Mouse (Mus musculus): ENCODE data around the gene Dnmbp.

The Dnmbp gene

DNA sequence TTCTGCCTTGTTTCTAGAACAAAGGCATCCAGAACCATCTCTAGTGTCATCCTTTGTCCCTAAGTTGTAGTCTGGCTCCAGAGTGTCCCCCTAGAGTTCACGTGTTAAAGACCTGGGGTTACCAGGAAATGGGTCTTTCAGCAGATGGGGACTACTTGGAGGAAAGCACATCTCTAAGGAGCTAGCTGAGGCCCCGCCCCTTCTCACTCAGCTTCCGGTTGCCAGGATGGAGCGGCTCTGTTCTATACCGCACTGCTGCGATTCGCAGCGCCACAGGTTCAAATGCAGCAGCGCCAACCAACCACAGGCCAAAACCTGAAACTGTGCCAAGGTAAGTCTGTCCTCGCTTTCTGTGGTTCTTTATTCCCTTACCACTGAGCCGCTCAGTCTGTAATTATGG, 65.6 kb downstream of the Dnmbp start:
- DNase-seq, result no peak

GRCm38 (mm10) chr19:43870418-43870817, 69.6 kb downstream of the Dnmbp start:
- DNase-seq, result no peak

DNA sequence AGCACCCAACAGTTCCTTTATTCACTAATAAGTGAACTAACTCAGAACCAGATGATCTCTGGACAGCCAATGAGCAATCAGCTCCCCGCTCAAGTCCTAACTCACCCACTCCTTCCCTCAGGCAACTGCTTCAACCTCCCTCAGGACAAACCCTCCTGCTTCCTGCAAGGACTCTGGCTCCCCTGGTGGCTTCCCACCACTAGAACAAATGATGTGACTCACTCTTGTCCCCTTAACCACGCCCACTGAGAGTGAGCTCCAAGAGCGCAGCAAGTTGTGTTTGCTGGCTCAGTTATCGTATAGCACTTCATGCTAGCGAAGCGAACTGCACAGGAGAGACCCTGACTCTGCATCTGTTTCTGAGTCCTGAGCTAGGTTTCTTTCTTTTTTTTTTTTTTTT, 82.6 kb downstream of the Dnmbp start:
- no peak for DNase-seq

- no peak for DNase-seq
Measured at GRCm38 (mm10) chr19:43852837-43853545, 87.0 kb downstream of the Dnmbp start.

DNA sequence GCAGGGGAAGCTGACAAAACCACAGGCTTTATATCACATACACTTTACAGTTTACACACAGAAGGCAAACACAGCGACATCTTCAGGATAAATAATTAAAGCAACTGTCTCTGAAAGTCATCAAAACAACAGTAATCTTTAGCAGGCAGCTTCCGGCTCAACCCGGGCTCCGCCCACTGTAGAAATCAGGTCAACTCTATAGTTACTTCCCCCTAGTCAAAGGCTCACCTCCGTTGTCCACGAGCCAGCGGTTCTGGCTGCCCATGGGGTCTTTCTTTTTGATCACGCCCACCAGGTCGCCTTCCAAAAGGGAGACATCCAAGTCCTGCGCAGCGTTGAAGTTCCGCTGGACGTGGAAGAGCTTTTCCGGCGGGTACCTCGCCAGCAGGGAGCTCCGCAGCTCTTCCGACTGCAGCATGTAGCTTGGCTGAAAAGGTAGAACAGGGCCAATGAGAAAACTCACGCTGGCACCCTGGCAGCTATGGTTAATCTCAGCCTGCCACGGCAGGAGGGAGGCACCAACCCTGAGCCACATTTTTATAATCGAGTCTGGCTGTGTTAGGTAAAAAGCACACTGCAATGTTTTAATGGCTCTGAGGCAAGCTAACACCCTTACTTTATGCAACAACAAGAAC, 87.9 kb downstream of the Dnmbp start:
- DNase-seq, result peak; percentile 9 to 19

GRCm38 (mm10) chr19:43850026-43850425, 90.0 kb downstream of the Dnmbp start:
- no peak for DNase-seq

DNA sequence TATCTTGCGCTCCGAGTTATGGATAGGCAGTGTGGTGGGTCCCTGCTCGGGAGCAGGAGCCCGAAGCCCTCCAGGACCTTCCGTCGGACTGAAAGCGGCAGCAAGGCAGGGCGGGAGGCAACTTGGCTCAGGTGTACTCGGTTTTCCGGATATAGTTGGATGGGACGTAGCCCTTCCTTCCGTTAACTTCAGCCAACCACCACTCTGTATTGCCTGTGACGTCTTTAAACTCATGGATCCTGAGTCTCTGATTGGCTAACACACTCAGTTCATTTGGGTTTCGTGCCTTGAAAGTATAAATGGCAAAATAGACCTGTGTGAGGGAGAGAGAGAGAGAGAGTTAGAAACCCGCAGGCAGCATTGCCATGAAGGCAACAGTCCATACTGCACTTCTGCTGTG, 92.0 kb downstream of the Dnmbp start:
- no peak for DNase-seq

GRCm38 (mm10) chr19:43847056-43847455, 92.9 kb downstream of the Dnmbp start:
- no peak for DNase-seq

DNA sequence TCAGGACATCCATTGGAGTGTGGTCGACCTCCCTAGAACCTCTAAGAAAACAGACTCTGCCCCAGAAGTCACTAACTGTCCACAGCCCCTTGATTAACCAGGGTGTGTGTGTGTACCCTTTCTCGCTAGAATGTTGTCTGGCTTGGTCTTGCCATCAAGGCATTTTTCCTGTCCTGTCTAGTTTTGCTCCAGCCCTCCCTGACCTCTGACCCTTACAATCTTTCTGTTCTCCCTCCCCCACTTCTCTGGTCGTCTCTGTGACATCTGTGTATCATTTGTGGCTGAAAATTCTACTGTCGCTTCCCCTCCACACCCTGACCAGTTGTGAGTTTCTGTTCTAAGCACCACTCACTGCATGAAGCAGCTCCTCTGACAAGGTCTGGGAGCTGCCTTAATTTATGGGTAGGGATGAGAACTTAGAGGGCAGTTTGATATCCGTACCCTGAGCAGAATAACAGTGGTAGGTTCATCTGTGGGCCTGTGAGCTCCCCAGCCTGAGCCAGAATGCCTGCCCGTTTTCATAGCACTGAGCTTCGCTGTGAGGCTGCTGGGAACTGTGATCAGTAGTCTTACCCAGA, 94.6 kb downstream of the Dnmbp start:
- no peak for DNase-seq

DNA sequence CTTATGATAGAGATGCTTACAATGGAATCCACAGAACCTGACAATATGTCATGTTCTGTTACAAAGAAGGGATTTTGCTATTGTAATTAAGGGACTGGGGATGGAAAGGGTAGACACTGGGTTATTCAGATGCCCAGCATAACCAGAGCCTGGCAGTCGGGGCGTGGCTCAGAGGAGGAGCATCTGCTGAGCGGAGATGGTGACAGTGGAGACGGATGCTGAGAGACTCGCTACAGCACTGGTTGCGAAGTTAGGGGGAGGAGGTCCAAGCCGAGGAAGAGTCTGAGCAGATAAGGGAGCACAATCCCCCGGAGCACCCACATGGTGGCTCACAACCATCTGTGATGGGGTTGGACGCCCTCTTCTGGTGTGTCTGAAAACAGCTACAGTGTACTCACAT, 96.8 kb downstream of the Dnmbp start:
- no peak for DNase-seq

GRCm38 (mm10) chr19:43832425-43833069, 107.4 kb downstream of the Dnmbp start:
- peak; percentile 18 to 27 for DNase-seq

- no peak for DNase-seq
Measured at GRCm38 (mm10) chr19:43826855-43827254, 113.1 kb downstream of the Dnmbp start.

- no peak for DNase-seq
Measured at GRCm38 (mm10) chr19:43815661-43816414, 124.2 kb downstream of the Dnmbp start.

- DNase-seq, result no peak
Measured at GRCm38 (mm10) chr19:43813315-43813714, 126.7 kb downstream of the Dnmbp start.

- DNase-seq, result no peak
Measured at GRCm38 (mm10) chr19:43811419-43811818, 128.6 kb downstream of the Dnmbp start.

DNA sequence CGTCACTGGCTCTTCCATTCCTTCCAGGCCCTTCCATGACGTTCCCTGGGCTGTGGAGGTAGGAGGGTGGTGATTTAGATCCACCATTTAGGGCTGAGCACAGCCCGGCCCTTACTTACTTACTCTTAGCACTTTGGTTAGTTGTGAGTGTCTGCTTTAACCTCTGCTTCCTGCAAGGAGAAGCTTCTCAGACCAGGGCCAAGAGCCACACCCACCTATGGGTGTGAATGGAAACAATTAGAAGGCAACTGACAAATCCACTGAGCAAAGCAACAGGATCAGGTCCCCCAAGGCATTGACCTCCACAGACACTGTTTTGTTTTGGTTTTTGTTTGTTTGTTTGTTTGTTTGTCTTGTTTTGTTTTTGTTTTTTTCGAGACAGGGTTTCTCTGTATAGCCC, 130.7 kb downstream of the Dnmbp start:
- no peak for DNase-seq

DNA sequence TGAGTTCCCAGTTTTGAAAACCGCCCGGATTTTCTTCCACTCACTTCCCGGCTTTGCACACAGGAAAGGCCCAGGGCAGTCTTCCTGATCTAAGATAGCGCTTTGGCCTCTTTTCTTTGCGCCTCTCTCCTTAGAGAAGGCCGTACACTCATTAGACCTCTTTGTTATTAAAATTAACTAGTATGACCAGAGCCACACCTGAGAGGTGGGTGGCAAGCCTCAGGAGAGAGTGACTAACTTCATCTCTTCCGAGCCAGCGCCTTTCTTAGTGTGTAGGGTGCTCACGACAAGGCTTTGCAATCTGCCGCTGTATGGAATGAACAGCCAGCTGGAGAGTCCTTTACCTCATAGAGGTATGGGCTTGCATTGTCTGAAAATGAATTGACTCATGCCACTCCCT, 136.1 kb downstream of the Dnmbp start:
- DNase-seq, result no peak

GRCm38 (mm10) chr19:43801427-43802051, 138.5 kb downstream of the Dnmbp start:
- no peak for DNase-seq

GRCm38 (mm10) chr19:43797216-43797615, 142.8 kb downstream of the Dnmbp start:
- no peak for DNase-seq

All from thymus, adult 18-20 months (tissue).